Mouse (Mus musculus): ENCODE measurements around the gene Evi5l. TPM values are rescaled to one million over a fixed set of nuclear protein-coding genes. Genes with fewer than 3 reads are reported as not detected.
A peak's percentile ranks its signal among the peaks of the same experiment; 100 is the strongest.
"Not testable (repeated sequence)": the region's sequence is repeated elsewhere in the genome, so short reads cannot be mapped to it uniquely, and the experiment has no call there.

The Evi5l gene
- total RNA-seq, 2 experiments from 2014 or later = 14.8 to 15.5 TPM

DNA sequence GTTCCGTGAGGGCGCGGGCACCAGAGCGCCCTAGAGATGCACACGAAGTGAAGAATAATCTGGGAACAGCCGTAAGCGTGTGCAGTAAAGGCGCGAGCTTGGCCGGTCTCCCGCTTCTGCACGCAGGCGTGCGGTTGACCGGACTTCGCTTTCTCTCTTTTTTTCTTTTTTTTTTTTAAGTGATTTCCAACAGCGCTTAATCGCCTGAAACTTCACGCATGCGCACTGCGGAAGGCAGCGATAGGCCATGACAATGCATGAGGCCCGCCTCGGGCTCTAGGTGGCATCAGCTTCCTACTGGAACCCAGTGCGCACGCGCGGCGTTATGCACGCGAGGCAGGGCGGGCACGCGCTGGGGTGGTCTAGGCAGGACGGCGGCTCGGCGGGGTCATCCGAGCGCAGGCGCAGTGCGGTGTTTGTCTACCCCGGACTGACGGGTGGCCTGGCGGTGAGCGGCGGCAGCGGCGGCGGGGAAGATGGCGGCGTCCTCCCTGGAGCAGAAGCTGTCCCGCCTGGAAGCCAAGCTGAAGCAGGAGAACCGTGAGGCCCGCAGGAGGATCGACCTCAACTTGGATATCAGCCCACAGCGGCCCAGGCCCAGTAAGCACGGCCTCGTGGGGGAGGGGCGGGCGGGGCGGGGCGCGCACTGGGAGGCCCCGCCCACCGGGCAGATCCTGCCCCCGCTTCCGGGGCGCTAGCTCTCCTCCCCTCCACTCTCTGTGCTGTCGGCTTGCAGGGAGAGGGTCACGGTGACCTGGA lies 72.2 kb downstream of the Evi5l start, which contains the start of the genes Map2k7 and Gm49320:
Map2k7 (plus strand) TSS at position 307 of the 759 bp plus-strand sequence.
Gm49320 (plus strand) TSS at position 432 of the 759 bp plus-strand sequence.
- peak; percentile 99 for DNase-seq (ENCODE audit: low spot score)

DNA sequence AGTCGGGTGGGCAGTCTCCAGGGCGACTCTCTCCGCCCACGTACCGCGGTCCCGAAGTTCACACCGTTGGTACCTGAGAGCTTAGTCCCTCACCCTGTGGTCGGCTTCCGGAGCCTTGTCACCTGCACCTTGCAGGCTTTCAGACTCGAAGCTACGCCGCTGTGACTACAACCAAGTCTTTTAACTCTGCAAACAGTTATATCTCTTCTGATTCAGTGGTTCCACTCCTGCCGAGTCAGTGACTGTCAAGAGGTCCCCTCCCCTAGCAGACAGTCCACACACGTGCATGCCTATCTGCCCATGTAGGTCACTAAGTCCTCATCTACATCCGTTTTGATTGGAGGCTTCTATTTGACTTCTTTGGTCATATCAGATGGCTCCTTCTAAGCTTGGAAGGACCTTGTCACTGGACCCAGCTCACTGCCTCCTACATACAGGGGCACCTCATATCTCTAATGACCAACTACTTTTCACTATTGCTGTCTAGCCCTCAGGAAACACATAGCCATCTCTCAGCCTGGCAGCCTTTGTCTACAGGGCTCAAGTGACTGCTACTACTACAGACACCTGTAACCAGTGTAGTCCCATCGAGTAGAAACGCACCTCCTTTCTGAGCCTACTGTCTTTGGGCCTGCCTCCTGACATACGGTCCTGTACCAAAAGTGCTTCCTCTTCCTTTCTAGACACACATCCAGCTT lies 73.0 kb downstream of the Evi5l start:
- no peak for DNase-seq (ENCODE audit: low spot score)

DNA sequence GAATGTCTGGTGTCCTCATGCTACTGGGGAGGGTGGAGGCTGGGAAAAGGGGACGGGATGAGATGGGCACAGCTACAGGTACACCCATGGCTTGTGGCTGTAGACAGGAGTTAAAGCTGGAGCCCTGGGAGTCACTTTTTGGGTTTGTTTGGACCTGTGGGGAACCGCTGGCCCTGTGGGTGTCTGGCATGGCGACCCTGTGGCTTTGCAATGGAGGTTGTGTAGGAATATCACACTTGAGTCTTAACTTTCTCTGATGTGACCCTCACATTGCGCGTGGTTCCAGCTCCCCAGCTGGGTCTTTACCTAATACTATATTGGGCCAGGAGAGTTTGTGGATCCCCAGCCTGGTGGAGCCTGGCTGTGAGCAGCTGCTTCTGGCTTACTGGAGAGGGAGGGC lies 78.7 kb downstream of the Evi5l start:
- DNase-seq (ENCODE audit: low spot score) = no peak

DNA sequence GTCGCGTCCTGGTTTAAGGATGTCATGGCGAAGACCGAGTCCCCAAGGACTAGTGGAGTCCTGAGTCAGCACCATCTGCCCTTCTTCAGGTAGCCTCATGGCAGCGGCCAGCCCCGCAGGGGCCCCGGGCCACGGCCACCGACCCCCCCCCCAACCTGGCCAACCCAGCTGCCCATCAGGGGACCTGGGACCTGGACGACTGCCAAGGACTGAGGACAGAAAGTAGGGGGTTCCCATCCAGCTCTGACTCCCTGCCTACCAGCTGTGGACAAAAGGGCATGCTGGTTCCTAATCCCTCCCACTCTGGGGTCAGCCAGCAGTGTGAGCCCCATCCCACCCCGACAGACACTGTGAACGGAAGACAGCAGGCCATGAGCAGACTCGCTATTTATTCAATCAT lies 79.4 kb downstream of the Evi5l start:
- DNase-seq (ENCODE audit: low spot score) = no peak

DNA sequence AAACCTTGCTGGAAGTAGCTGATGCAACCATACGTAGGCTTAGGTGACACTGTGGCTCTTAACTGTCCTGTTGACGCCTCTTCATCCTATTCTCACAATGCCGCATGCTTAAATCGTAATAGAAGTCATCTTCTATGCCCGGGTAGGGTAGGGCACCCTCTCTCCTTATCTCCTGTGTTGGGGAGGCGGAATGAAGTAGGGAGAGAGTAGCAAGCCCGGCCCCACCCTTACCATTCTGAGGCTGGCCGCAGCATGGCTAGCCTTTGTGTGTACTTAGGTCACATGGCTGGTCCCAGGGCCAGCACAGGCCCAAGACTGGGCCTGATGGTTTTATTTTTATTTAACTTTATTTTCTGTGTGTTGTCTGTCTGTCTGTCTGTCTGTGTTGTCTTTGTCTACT lies 80.9 kb downstream of the Evi5l start:
- no peak for DNase-seq (ENCODE audit: low spot score)

DNA sequence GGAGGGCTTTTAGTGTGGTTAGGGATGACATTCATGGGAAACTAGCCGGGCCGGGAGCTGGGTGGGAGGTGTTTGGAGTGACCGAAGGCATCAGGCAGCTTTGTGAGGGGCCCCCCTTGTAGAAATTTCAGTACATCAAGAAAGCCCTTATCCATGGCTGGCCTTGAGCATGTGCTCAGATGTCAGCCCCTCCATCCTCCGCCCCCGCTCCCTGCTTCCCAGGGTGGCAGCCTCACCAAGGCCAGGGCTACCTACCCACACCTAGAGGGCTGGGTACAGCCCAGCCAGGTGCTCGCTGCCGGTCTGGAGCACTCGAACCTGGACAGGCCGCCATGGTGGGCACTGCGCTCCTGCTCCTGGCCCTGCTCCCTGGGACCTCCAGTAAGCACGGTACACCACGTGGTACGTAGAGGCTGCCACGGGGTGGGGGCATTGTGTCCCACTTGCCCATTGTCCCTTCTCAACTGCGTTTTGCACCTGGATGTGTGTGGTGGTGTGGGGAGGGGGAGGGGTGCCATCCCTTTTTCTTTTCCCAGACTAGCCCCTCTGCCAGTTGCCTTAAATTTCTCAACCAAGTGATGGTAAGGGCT lies 81.7 kb downstream of the Evi5l start, which contains the start of gene Tgfbr3l:
Tgfbr3l (plus strand) TSS at position 264 of the 590 bp plus-strand sequence.
- no peak for DNase-seq (ENCODE audit: low spot score)

DNA sequence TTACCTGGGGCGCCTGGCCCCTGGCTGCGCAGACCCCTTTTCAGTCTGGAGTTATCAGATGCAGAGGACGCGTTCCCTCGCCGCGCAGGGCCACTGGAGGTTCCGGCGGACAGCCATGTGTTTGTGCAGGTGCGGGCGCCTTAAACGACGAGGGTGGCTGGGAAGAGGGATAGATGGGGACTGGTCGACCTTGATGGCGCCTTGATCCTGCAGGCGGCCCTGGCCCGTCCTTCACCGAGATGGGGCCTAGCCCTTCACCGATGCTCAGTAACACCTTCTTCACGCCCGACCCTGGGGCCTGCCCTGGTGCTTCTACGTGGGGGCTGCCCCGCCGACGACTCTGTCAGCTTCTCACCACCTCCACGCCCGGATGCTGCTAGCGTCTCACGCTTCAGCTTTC lies 82.8 kb downstream of the Evi5l start:
- DNase-seq (ENCODE audit: low spot score) = no peak

DNA sequence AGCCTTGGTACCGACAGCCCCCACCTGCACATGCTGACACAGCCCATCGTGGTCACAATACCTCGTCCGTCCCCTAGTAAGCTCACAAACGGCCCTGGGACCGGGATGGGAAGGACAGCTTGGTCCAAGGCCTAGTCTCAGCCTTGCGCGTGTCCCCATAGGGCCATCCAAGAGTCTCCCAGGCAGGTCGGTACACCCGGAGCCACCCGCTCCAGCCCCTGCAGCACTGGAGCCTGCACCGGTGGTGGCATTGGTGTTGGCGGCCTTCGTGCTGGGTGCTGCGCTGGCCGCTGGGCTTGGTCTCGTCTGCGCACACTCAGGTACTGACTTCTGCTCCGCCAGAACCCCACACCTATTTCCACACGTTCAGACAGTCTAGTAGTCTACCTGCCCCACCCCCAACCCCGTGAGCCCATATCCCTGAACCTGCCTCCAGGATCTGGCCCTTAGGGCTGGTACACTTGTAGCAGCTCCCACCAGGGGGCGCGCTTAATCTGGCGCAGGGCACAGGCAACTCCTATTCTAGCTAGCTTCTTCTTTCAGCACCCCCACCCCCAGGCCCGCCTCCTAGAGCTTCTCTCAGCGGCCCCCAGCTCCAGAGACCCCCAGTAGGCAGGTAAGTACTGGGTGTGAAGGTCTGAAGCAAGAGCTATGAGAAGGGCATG lies 84.1 kb downstream of the Evi5l start:
- peak; percentile 78 for DNase-seq (ENCODE audit: low spot score)

DNA sequence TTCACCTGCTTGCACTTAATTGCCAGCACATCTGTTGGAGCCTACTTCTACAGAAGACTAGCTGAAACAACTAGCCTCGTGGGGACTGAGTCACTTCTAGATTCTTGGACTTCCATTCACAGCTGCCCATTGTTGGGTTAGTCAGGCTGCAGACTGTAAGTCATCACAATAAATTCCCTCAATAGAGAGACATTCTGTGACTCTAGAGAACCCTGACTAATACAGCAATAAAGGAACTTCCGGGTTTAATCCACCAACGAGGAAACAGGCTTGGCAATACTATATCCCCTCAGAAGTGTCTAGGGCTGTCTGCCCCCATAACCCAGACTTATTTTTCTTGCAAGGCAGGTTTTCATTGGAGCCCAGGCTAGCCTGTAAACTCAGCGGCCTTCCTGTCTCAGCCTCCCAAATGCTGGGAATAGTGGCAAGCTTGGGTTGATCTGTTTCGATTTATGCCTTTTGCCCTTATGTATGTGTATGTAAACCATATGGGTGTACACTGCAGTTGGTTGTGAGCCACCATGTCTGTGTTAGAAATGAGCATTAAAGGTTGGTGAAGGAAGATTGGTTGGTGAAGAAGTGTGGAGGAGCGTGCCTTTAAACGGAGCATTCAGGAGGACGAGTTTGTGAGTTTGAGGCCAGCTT lies 85.9 kb downstream of the Evi5l start:
- no peak for DNase-seq (ENCODE audit: low spot score)

DNA sequence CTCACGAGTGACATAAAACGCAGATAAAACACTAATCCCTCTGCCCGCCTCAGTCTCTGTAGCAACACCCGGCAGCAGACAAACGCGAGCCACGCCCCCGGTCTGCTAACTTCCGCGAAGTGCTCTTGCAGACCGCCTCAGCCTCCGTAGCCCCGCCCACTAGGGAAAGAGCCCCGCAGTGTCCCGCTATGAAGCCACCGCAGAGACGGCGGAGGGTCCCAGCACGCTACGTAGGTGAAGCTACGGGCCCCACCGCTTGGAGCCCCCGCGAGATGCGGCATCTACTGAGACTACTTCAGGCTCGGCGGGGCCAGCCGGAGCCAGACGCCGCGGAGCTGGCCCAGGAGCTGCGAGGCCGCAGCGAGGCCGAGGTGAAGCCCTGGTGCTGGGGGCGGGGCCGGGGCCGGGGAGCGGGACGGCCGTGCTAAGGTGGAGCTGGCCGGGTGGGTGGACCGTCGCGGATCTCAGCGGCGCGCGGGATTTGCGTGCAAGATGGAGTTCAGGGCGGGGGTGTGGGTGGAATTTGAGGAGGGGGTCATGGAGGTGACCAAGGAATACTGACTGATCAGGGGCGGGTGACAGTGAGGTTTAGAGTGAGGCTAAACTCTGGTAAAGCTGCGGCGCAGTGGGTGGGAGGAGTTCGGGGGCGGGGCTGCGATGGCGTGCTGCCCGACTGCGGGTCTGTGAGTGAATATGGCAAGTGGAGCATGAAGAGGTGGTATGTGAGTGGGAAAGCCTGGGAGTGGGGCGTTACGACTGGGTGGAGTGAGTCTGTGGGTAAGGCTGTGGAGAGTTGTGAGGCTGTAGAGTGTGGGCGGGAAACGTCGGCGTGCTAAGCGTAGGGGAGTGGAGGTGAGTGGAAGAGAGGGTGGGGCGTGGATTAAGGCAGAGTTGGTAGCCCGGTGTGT lies 86.8 kb downstream of the Evi5l start, which contains the start of gene Snapc2:
Snapc2 (plus strand) TSS at position 147 of the 908 bp plus-strand sequence.
- DNase-seq (ENCODE audit: low spot score) = peak; percentile 95

DNA sequence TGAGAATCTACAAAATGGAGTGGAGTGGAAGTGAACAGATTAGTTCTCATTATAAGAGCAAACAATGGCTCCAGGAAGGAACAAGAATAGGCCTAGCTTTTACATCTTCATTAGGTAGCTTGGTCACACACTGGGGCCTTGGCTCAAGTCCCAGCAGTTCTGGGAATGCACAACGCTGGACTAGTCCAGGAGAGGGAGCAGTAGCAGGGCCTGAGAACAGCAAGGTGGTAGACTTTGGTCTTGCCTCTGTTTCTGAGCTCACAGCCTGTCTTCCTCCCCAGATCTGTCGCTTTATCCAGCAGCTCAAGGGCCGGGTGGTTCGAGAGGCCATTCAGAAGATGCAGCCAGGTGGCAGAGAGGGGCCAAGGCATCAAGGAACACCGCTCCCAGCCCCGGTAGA lies 87.6 kb downstream of the Evi5l start:
- no peak for DNase-seq (ENCODE audit: low spot score)

DNA sequence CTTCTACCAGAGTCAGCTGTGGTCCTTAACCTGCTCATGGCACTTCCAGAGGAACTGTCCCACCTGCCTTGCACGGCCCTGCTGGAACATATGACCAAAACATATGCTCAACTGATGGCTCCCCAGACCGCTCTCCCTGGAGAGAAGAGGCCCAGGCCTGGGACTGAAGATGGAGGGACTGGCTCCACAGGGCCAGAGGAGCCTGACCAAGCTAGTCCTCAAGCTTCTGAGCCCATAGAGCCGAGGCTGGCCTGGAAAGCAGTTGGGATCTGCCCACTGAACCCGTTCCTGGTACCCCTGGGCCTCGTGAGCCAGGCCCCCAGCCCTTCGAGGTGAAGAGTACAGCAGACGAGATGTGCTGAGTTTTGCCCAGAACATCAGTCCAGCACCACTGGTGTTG lies 89.1 kb downstream of the Evi5l start:
- DNase-seq (ENCODE audit: low spot score) = not testable (repeated sequence)

DNA sequence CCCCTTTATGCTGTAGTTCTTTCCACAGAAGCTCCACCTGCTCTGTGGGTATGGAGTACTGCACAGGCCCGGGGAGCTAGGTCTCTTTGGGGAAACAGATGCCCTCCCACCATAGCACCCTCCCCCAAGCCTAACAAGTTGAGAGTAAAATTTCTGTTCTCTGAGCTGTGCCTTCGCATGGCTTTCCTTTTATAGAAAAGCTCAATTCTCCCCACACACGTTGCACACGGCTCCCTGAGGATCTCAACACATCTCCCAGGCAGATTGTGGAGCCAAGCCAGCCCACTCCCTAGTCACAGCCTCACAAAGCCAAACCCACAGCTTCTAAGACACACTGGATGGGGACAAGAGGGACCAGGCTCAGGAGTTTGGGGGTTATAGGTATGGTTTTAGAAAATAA lies 90.5 kb downstream of the Evi5l start:
- DNase-seq (ENCODE audit: low spot score) = no peak

DNA sequence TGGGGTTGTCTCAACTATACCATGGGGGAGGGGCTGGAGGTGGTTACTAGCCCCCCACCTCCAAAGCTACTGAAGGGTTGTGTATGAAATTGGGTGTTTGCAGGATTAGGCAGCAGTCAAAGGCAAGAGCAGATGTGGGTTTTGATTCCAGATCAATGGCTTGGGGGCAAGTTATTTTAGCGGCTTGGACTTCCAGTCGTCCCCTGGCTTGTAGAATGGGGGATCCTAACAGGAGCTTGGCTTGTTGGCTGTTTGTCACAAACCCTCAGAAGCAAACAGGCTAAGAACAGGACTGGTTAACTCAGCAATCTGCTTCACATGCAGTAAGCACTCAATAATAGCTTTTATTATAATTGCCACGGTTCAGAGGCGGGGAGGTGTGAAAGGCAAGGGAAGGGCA lies 91.0 kb downstream of the Evi5l start:
- no peak for DNase-seq (ENCODE audit: low spot score)

DNA sequence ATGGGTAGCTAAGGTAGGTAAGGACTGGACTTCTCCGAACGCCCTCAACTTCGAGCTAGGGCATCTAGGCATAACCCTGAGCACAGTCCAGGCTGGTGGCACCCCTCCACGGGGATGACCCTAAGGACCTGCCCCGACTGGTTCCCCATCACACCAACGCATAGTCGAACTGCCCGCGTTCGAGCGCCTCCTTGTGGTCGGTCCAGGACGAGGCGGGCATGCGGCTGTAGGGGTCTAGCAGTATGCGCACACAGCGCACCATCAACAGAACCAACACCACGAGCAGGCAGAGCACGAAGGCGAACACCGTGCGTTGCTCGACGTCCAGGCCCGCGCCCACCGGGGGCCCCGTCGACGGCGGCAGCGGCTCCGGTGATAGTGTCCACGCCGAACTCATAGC lies 91.9 kb downstream of the Evi5l start:
- peak; percentile 39 for DNase-seq (ENCODE audit: low spot score)

DNA sequence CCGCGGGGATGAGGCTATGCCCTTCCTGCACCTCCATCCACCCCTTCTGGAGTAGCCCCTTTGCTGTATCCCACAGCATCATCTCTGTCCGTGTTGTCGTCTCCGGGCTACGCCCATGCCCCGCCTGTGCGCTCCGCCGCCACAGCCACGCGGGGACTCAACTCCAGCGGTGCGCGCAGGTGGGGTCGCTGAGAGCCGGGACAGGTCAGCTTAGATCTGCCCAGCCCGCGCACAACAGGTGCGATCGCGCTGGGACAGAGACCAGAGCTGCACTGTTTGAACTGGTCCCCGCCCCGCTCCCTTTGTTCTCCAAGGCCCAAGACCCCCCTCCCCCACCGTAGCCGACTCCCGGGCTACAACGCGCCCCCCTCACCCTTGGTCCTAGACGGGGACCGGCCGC lies 92.3 kb downstream of the Evi5l start:
- DNase-seq (ENCODE audit: low spot score) = no peak

DNA sequence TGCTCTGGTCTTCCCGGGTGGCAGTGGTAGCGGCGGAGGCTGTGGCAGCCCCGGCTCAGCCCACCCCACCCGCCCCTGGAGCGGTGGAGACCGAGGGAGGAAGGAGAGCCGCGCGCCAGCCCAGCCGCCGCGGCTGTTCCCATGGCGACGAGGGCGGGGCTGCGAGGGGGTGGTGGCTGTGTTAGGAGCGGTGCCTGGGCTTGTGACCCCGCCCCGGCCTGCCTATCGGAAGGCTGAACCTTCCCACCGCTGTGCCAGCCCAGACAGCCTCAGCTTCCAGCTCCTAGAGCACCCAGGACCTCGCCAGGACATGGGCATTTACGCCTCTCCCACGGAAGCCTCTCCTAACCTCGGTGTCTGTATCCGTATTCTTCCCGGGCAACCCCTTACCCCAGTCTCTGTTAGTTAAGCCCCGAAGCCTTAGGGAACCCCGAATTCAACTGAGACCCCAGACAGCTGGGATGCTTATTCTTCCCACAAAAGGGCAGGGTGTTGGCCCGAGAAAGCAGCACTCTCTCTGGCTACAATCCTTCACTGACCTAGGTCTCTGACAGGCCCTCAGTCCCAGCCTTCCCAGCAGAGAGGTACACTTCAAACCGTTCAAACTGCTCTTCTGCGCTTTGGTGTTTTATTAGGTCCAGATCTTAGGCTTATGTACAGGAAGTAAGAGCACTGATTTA lies 92.9 kb downstream of the Evi5l start, which contains the start of gene Ctxn1:
Ctxn1 (minus strand) TSS at position 150 of the 680 bp plus-strand sequence.
- DNase-seq (ENCODE audit: low spot score) = peak; percentile 90

DNA sequence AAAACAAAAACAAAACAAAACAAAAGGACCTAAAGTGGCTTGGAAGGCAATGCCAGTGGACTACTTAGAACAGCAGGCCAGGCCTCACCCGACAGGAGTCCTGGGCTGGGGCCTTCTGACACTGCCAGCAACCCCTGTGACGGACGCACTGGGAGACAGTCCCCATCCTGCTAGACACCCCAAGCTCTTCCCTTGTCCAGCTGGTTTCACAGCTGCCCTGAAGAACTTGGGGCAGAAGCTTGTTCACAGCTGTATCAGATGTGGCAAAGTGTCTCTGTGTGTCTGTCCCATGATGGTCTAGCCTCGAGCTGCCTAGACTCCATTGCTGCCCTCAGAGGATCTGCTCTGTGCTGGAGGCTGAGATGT lies 93.4 kb downstream of the Evi5l start:
- no peak for DNase-seq (ENCODE audit: low spot score)
